Comparison of ENCODE assay signal across 8 mouse cellular contexts in genomic region chr11:69801379-69801977, GRCm38 (mm10). TPM values are rescaled to one million over a fixed set of nuclear protein-coding genes. Genes with fewer than 3 reads are reported as not detected.
DNase-seq lines count a peak whose midpoint lies in the region; ATAC-seq lines count a peak whose summit lies in the region.

Fgf11 (minus strand) TSS chr11:69801857.

- H3K9ac ChIP-seq in liver, embryonic 16.5 days (ENCODE audit: low read depth, low read length) = peak within 1 kb of the TSS; percentile 36; the same call in 1 of the 2 replicates

- H3K4me1 ChIP-seq in megakaryocyte, embryonic 14.5 days = peaks cover 65% of the 10 kb centered on the region
- peaks cover 37% of the 10 kb centered on the region for H3K4me1 ChIP-seq in liver, embryonic 16.5 days (ENCODE audit: control insufficient read depth, low read depth, low read length)

- no peaks in the 10 kb centered on the region for H3K36me3 ChIP-seq in megakaryocyte, embryonic 14.5 days (replicated peaks; ENCODE audit: low read length)
- H3K36me3 ChIP-seq in liver, embryonic 16.5 days (ENCODE audit: control insufficient read depth, insufficient read depth) = no peaks in the 10 kb centered on the region

- DNase-seq in embryo, embryonic 10.5 days (ENCODE audit: low spot score) = peak; percentile 11
- no peak for DNase-seq in embryo, embryonic 10 days (ENCODE audit: low spot score)
- DNase-seq in induced T-regulatory cell, adult 2 months (ENCODE audit: low read depth) = peak; percentile 36

- peak within 1 kb of the TSS; percentile 90 for H3K4me3 ChIP-seq in megakaryocyte, embryonic 14.5 days (replicated peaks)
- peak within 1 kb of the TSS; percentile 57 for H3K4me3 ChIP-seq in liver, embryonic 16.5 days (ENCODE audit: low read depth, low read length)

- WGBS in liver, embryonic 16.5 days (ENCODE audit: insufficient replicate concordance) = 3% methylated on average over 33 of the region's 33 CpGs

- H3K4me2 ChIP-seq in liver, embryonic 16.5 days (ENCODE audit: low read depth, low read length) = peak within 1 kb of the TSS; percentile 78

- H3K9me3 ChIP-seq in megakaryocyte, embryonic 14.5 days = peaks cover under 1% of the 10 kb centered on the region; the same call in 1 of the 2 replicates
- H3K9me3 ChIP-seq in liver, embryonic 16.5 days (replicated peaks; ENCODE audit: control insufficient read depth, low read length) = no peaks in the 10 kb centered on the region

- no peak for ATAC-seq in megakaryocyte, adult 5-6 weeks (ENCODE audit: poor library complexity, severe bottlenecking)
- no peak for ATAC-seq in liver, embryonic 16.5 days (ENCODE audit: low read depth)
- ATAC-seq in activated CD4-positive, CD25-positive, alpha-beta regulatory T cell, adult 4 months = no peak
- no peak for ATAC-seq in megakaryocyte-erythroid progenitor cell, adult 5-6 weeks (replicated peaks; ENCODE audit: low FRiP score, low TSS enrichment, poor library complexity, severe bottlenecking)

- H3K27me3 ChIP-seq in megakaryocyte, embryonic 14.5 days (replicated peaks) = peaks cover 92% of the 10 kb centered on the region
- peaks cover 96% of the 10 kb centered on the region for H3K27me3 ChIP-seq in liver, embryonic 16.5 days (ENCODE audit: control insufficient read depth, insufficient read depth, low read depth, low read length)

- H3K27ac ChIP-seq in liver, embryonic 16.5 days (ENCODE audit: low read length) = no peak within 1 kb of the TSS

RNA-seq across cellular contexts. Expression of gene Fgf11, which starts in this region (rescaled TPM):
- polyA plus RNA-seq in megakaryocyte, embryonic 14.5 days (2012; ENCODE audit: insufficient read depth, low replicate concordance) = 0.64 TPM in 1 of 2 replicates, not detected in the other
- 0.14 TPM in 1 of 2 replicates, not detected in the other for total RNA-seq in megakaryocyte, adult 5-6 weeks (2015)
- total RNA-seq in megakaryocyte, adult 5-6 weeks (2017) = not detected in 2 replicates
- 0.19 and 0.21 TPM in 2 replicates for polyA plus RNA-seq in liver, embryonic 16.5 days (2015; fragmentation: Nextera tagmentation; extraction: Ambion mirVana)
- polyA plus RNA-seq in activated CD4-positive, CD25-positive, alpha-beta regulatory T cell, adult 4 months (2017; shearing (Covaris generic)) = not detected
- total RNA-seq in megakaryocyte-erythroid progenitor cell, adult 5-6 weeks (2014; fragmentation: Nextera tagmentation) = 0.57 and 0.63 TPM in 2 replicates
- 2.3 TPM in 1 of 2 replicates, not detected in the other for total RNA-seq in megakaryocyte-erythroid progenitor cell, adult 5-6 weeks (2017)
